Mouse (Mus musculus) lung, adult 2 months (tissue): Measurements from ENCODE around the gene Cd2.

Source experiments
- CTCF ChIP-seq: fragments of 200-500 bp; IDR thresholded peaks from 2 replicates; pipeline ENCODE4 v1.5.1; 2011; ENCODE audit warnings: mild to moderate bottlenecking, low read length, control low read depth; ENCODE audit not compliant: insufficient read depth
- POLR2A ChIP-seq: fragments of 200-500 bp; IDR thresholded peaks from 2 replicates; pipeline ENCODE4 v1.6.1; 2011; ENCODE audit warnings: low read depth, mild to moderate bottlenecking, control low read depth, low read length, borderline replicate concordance; ENCODE audit errors: extremely low read depth

DNA sequence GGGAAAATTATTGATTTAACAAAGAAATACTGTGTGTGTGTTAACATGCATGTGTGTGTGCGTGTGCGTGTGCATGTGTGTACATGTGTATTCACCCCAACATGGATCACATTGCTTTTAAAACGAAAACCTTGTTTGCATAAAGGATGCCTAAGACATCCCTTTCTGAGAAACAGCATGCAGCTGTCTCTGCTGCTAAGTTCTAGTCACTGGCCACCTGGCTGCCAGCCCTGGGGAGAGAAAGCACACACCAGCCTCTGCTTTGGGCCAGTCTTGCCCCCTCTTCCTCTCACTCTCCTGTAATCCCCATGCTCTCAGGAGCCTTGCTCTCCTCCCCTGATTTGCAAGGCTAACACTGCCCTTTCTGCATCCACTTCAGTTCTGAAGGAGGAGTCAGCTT, 1.7 kb upstream of the Cd2 start:
- no peak for TF ChIP-seq CTCF
- TF ChIP-seq POLR2A = no peak
